Mouse (Mus musculus) forebrain, embryonic 10.5 days (tissue): ENCODE results near the gene H2-M10.6. TPM values are rescaled to one million over a fixed set of nuclear protein-coding genes. Genes with fewer than 3 reads are reported as not detected.

Experiments
- DNase-seq: peaks from one replicate; pipeline ENCODE4 v3.0.0-alpha.2; 2017; ENCODE audit warnings: low spot score; ENCODE audit errors: extremely low spot score
- H3K27ac ChIP-seq: fragments of 300-500 bp; sonication (generic); 2 replicates; pipeline ENCODE4 v1.5.1; 2016; ENCODE audit warnings: mild to moderate bottlenecking
- H3K27me3 ChIP-seq: fragments of 300-500 bp; sonication (generic); 2 replicates; pipeline ENCODE4 v1.6.1; 2016; ENCODE audit warnings: mild to moderate bottlenecking; ENCODE audit not compliant: poor library complexity, severe bottlenecking
- H3K36me3 ChIP-seq: fragments of 300-500 bp; sonication (generic); replicated peaks from 2 replicates; pipeline ENCODE4 v1.6.1; 2016; ENCODE audit warnings: mild to moderate bottlenecking, moderate library complexity
- H3K4me1 ChIP-seq: fragments of 300-500 bp; sonication (generic); 2 replicates; pipeline ENCODE4 v1.6.1; 2016
- H3K4me3 ChIP-seq: fragments of 300-500 bp; sonication (generic); 2 replicates; pipeline ENCODE4 v1.5.1; 2016; ENCODE audit warnings: mild to moderate bottlenecking, moderate library complexity
- H3K9me3 ChIP-seq: fragments of 300-500 bp; sonication (generic); 2 replicates; pipeline ENCODE4 v1.6.1; 2016; ENCODE audit warnings: mild to moderate bottlenecking, moderate library complexity
- WGBS: fragments of 180-500 bp; shearing (Covaris S2); methylation state at CpG from one replicate; pipeline ENCODE4 v1.1.7; 2016; 5-methylcytosine and 5-hydroxymethylcytosine counted together
- polyA plus RNA-seq: library from polyadenylated mRNA; unstranded; fragments of >200 nt; fragmentation: Nextera tagmentation; extraction: Ambion mirVana; gene quantifications from 2 replicates; pipeline ENCODE4 v1.2.1, GENCODE M21; 2016

H2-M10.6 gene
- polyA plus RNA-seq, 1 experiment from 2014 or later, result not detected

DNA sequence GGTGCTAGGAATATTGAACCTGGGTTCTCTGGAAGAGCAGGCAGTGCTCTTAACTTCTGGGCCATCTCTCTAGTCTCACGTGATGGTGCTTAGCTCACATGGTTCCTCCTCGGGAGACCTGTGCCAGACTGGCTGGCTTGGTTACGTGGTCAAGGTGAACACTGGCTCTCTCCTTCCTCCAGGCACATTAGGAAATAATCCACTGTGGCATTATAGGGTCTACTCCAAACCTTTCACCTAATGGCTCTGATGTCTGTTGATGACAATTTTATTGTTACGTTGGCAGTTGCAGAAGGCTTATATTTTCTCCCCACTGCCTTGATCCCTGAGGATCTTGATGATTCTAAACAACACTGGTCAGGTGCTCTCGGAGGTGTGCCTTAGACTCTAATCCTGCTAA is 36.9 kb downstream of the H2-M10.6 start:
- Histone ChIP-seq H3K4me1 (peaks cover 4% of the 10 kb centered on the region), H3K27me3 (no peaks in the 10 kb centered on the region), H3K4me3 (no peak overlapping the region), H3K36me3 (peaks cover 40% of the 10 kb centered on the region), H3K9me3 (no peaks in the 10 kb centered on the region), H3K27ac (no peak overlapping the region)
- no peak for DNase-seq
- 88% methylated on average over 5 of the region's 5 CpGs for WGBS

DNA sequence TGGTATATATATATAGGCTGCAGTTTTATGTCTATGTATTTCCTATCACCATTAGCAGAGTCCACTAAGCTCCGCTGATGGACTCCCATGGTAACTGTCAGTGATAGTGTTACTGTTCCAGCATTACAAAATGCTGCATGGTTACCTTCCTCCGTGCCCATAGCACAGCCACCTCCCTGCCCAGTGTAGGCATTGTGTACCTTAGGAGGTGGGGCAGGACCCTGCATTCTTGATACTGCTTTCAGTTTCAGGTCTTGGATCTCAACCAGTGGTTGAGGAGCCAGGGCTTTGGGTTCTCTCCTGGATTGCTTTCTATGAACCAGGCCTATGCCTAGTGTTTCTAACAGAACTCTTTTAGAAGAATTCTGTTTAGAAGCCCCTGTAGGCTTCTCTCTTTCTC is 38.0 kb downstream of the H2-M10.6 start:
- H3K27ac ChIP-seq, result no peak overlapping the region
- WGBS, result 95% methylated on average over 2 of the region's 2 CpGs

DNA sequence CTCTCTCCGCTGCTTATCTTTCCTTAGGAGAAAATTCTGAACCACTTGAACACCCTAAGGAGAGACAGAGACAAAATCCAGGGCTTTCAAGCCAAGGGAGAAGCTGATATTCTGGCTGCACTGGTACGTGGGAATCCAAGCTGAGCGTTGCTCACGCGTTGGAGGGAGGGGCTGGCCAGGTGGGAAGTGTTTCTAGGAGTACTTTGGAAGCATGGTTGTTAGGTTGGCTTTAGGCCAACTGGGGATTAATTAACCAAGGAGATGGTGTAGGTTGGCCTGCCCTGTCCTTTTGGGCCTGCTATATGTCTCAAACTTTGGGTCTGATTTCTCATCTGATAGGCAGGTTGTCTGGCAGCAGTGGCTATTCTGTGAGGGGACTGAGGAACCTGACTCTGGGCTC is 39.2 kb downstream of the H2-M10.6 start:
- no peak overlapping the region for H3K4me3 ChIP-seq
- H3K27ac ChIP-seq, result no peak overlapping the region
- no peaks in the 10 kb centered on the region for H3K9me3 ChIP-seq
- DNase-seq, result no peak
- no peaks in the 10 kb centered on the region; the same call in 1 of the 2 replicates for H3K4me1 ChIP-seq
- H3K27me3 ChIP-seq, result no peaks in the 10 kb centered on the region
- WGBS, result 94% methylated on average over 5 of the region's 5 CpGs
- peaks cover 61% of the 10 kb centered on the region for H3K36me3 ChIP-seq

More for the DNA sequence above, 38.0 kb downstream of the H2-M10.6 start:
- no peak for DNase-seq
- peaks cover 51% of the 10 kb centered on the region for H3K36me3 ChIP-seq
- no peak overlapping the region for H3K4me3 ChIP-seq
- no peaks in the 10 kb centered on the region for H3K27me3 ChIP-seq
- no peaks in the 10 kb centered on the region; the same call in 1 of the 2 replicates for H3K4me1 ChIP-seq
- no peaks in the 10 kb centered on the region for H3K9me3 ChIP-seq

DNA sequence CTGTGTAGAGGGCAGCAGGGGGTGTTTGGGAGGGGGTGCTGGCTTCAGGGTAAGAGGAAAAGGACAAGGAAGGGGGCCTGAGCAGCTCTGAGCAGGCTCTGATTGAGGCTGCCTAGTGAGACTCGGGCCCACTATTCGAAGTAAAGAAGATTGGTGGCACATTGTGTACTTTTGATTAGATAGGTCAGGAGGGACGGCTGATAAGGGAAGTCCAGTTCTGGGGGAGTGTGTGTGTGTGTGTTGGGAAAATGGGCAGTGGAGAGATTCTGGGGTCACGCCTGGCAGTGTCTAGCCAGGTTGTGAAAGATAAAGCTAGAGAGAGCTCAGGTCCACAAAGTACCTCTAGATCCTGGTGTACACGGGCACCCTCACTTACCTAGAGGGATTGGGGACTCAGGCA is 39.7 kb downstream of the H2-M10.6 start:
- no peaks in the 10 kb centered on the region for H3K27me3 ChIP-seq
- H3K27ac ChIP-seq, result no peak overlapping the region
- no peak overlapping the region for H3K4me3 ChIP-seq
- 92% methylated on average over 5 of the region's 5 CpGs for WGBS
- H3K4me1 ChIP-seq, result no peaks in the 10 kb centered on the region; the same call in 1 of the 2 replicates
- peaks cover 65% of the 10 kb centered on the region for H3K36me3 ChIP-seq
- DNase-seq, result no peak
- no peaks in the 10 kb centered on the region for H3K9me3 ChIP-seq

DNA sequence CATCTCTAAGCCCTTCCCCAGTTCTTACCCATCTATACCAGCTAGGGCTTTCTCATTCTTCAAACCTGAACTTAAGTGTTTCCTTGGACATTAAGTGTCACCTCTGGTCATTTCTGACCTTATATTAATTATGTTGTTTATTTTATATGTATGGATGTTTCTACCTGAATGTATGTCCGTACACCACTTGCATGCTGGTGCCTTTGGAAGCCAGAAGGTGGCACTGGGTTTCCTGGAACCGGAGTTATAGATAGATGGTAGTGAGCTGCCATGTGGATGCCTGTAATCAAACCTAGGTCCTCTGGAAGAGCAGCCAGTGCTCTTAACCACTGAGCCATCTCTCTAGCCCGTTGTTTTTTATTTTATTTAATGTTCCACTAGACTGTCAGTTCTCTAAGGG is 43.5 kb downstream of the H2-M10.6 start:
- Histone ChIP-seq H3K36me3 (peaks cover 92% of the 10 kb centered on the region), H3K4me1 (no peaks in the 10 kb centered on the region), H3K4me3 (no peak overlapping the region), H3K9me3 (no peaks in the 10 kb centered on the region), H3K27me3 (no peaks in the 10 kb centered on the region), H3K27ac (no peak overlapping the region)
- no peak for DNase-seq
- 91% methylated on average over 3 of the region's 3 CpGs for WGBS

DNA sequence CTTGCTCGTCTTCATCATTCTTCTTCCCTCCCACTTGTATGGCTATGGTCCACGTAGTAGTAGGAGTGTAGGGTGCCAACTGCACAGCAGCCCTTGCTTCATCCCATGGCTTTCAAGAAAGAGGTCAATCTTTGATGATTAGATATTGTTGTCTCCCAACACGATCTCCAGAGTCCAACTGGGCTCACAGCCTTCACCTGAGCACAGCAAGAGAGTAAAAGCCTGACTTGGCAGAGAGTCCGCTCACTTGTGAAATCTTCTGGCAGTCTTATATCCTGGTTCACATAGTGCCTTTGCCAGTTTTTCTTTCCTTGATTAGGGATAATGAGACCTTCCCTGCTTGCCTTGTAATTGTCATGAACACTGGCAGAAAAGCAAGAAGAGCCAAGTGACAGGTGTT is 44.3 kb downstream of the H2-M10.6 start:
- Histone ChIP-seq H3K9me3 (no peaks in the 10 kb centered on the region), H3K27ac (no peak overlapping the region), H3K4me3 (no peak overlapping the region), H3K27me3 (no peaks in the 10 kb centered on the region), H3K4me1 (no peaks in the 10 kb centered on the region), H3K36me3 (peaks cover 84% of the 10 kb centered on the region)
- 94% methylated on average over 4 of the region's 4 CpGs for WGBS
- DNase-seq, result no peak

DNA sequence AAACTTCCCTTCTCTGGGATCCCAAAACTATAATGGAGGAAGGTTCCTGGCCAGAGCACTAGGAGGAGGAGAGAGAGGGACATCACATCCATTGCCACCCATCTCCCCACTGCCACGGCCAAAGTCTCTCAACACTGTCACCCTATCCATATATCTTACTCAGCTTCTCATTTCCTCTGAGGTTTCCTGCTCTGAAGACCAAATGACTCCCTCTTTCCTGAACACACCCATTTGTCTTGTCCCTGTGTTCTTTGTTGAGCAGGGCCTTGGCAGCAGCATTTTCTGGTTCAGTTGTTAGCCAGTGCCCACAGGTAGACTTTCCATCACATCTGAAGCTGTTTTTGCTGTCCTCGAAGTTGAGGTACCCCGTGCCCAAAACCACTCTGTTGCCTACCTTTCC is 46.2 kb downstream of the H2-M10.6 start:
- H3K9me3 ChIP-seq, result no peaks in the 10 kb centered on the region
- no peak for DNase-seq
- no peaks in the 10 kb centered on the region for H3K27me3 ChIP-seq
- H3K27ac ChIP-seq, result no peak overlapping the region
- H3K4me3 ChIP-seq, result no peak overlapping the region
- WGBS, result 89% methylated on average over 3 of the region's 3 CpGs
- H3K4me1 ChIP-seq, result no peaks in the 10 kb centered on the region
- peaks cover 65% of the 10 kb centered on the region for H3K36me3 ChIP-seq

DNA sequence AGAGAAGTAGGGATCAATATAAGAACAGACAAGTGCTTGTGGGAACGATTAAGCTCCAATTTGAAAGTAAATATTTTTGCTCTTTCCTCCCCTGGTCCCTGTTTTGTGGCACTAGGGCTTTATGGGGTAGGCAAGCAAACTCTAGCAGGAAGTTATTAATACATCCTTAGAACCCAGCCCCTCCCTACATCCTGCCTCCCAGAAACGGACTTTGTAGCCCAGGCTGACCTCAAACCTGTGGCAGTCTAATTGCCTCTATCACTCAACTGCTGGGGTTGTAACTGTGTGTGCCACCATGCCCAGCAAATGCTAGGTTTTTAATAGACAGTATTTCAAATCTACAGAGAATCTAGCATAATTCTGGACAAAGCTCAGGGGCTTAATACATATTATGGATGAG is 49.7 kb downstream of the H2-M10.6 start:
- 65% methylated on average over 2 of the region's 2 CpGs for WGBS
- Histone ChIP-seq H3K4me3 (no peak overlapping the region), H3K9me3 (no peaks in the 10 kb centered on the region), H3K36me3 (peaks cover 31% of the 10 kb centered on the region), H3K27ac (no peak overlapping the region), H3K27me3 (peaks cover 12% of the 10 kb centered on the region), H3K4me1 (peaks cover 3% of the 10 kb centered on the region)
- DNase-seq, result no peak

Other genes starting within 250 kb of the H2-M10.6 start
- not detected in 2 replicates for gene H2-M9, start 169.5 kb upstream of the H2-M10.6 start, polyA plus RNA-seq
- not detected in 2 replicates for gene H2-M1, start 140.0 kb upstream of the H2-M10.6 start, polyA plus RNA-seq
- gene H2-M10.5, start 39.3 kb upstream of the H2-M10.6 start, polyA plus RNA-seq, result not detected in 2 replicates
- 42.8 and 44.3 TPM in 2 replicates for gene Trim26, start 25.0 kb downstream of the H2-M10.6 start, polyA plus RNA-seq
- gene Trim15, start 55.0 kb downstream of the H2-M10.6 start, polyA plus RNA-seq, result 0.20 and 0.27 TPM in 2 replicates
- gene Trim10, start 57.4 kb downstream of the H2-M10.6 start, polyA plus RNA-seq, result 6.1 and 9.8 TPM in 2 replicates
- not detected in 2 replicates for gene Trim40, start 78.0 kb downstream of the H2-M10.6 start, polyA plus RNA-seq
- not detected in 2 replicates for gene Trim31, start 85.9 kb downstream of the H2-M10.6 start, polyA plus RNA-seq
- gene Rnf39, start 130.7 kb downstream of the H2-M10.6 start, polyA plus RNA-seq, result 0.26 and 0.31 TPM in 2 replicates
- gene Ppp1r11, start 139.6 kb downstream of the H2-M10.6 start, polyA plus RNA-seq, result 157 TPM in 2 replicates
- 89.0 and 98.1 TPM in 2 replicates for gene Znrd1, start 146.4 kb downstream of the H2-M10.6 start, polyA plus RNA-seq
- gene Znrd1as, start 146.4 kb downstream of the H2-M10.6 start, polyA plus RNA-seq, result 9.9 and 11.0 TPM in 2 replicates
- not detected in 2 replicates for gene 2410137M14Rik, start 169.1 kb downstream of the H2-M10.6 start, polyA plus RNA-seq
- 0.74 and 0.94 TPM in 2 replicates for gene H2-M5, start 177.4 kb downstream of the H2-M10.6 start, polyA plus RNA-seq
- 78.5 and 81.0 TPM in 2 replicates for gene Zfp57, start 189.0 kb downstream of the H2-M10.6 start, polyA plus RNA-seq
- gene Mog, start 211.2 kb downstream of the H2-M10.6 start, polyA plus RNA-seq, result 0.16 and 0.30 TPM in 2 replicates
- gene Gabbr1, start 233.8 kb downstream of the H2-M10.6 start, polyA plus RNA-seq, result 8.0 and 8.4 TPM in 2 replicates